Mouse (Mus musculus): ENCODE data around the gene Tmem269.

DNA sequence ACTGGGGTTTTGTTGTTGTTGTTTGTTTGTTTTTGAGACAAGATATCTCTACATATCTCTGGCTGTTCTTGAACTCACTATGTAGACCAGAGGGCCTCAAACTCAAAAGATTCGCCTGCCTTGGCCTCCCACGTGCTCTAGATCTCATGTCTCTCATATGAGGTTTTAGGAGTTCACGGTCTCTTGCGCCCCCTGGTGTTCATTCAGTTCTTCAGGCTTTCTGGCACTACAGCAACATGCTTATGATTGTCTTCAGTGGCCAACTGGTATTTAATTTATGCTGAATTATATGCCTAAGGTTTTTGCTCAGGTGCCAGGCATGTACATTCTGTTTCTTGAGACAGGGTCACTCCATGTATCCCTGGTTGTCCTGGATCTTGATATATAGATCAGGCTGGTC lies 50.4 kb downstream of the Tmem269 start:
- peak; percentile 95 for TF ChIP-seq CTCF (IDR thresholded peaks at IDR 0.05; ENCODE audit: low read depth)
- no peak for TF ChIP-seq EP300 (optimal IDR thresholded peaks at IDR 0.05)
